ENCODE assay signal across 14 mouse cellular contexts in the genomic region with DNA sequence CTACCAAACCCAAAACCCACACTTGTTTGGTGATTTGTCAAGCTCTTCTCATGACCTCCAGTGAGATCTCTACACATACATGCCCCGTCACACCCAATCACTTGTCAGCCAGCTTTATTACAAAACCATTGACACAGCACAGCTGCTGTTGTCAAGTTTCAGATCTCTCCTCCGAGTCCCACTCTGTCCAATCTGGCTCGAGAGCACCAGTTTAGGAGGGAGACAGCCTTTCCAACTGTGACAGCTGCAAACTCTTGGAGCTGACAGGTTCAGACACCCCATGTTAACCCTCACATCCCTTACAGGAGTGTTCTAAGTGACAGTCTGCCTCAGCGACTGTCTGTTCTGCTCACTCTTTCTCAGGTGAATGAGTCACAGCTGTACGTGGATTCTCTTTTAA.
DNase-seq lines count a peak whose midpoint lies in the region; ATAC-seq and TF ChIP-seq lines count a peak whose summit lies in the region.
"Had no signal": no experiment of that assay in that cellular context is flagged by ENCODE, and none has a peak within 500 bp of the region (broad histone marks: within the 10 kb centered on the region; RNA-seq: fewer than 3 reads in every experiment).

No protein-coding gene starts in this region.

- no peaks in the 10 kb centered on the region for H3K9me3 ChIP-seq in hindbrain, postnatal 0 days (ENCODE audit: low read length)
- H3K9me3 ChIP-seq in hindbrain, embryonic 11.5 days (ENCODE audit: control insufficient read depth, low read length) = no peaks in the 10 kb centered on the region
- no peaks in the 10 kb centered on the region for H3K9me3 ChIP-seq in midbrain, postnatal 0 days (ENCODE audit: low read length)
- H3K9me3 ChIP-seq in midbrain, embryonic 13.5 days = no peaks in the 10 kb centered on the region
- no peaks in the 10 kb centered on the region for H3K9me3 ChIP-seq in forebrain, embryonic 10.5 days
- H3K9me3 ChIP-seq in liver, embryonic 12.5 days (replicated peaks) = no peaks in the 10 kb centered on the region
- H3K9me3 ChIP-seq: forebrain, embryonic 12.5 days; midbrain, embryonic 10.5 days had no signal

- no peak for TF ChIP-seq POLR2A in myocyte (IDR thresholded peaks at IDR 0.05; ENCODE audit: insufficient read length, low read depth)

- H3K27me3 ChIP-seq in hindbrain, postnatal 0 days (ENCODE audit: insufficient read depth, low read length) = no peaks in the 10 kb centered on the region
- H3K27me3 ChIP-seq in hindbrain, embryonic 11.5 days (ENCODE audit: control insufficient read depth, insufficient read depth, low read length) = no peaks in the 10 kb centered on the region
- no peaks in the 10 kb centered on the region for H3K27me3 ChIP-seq in midbrain, postnatal 0 days (ENCODE audit: insufficient read depth, low read length)
- H3K27me3 ChIP-seq in midbrain, embryonic 13.5 days = no peaks in the 10 kb centered on the region
- H3K27me3 ChIP-seq in myocyte (ENCODE audit: control insufficient read depth, insufficient read depth, insufficient read length) = no peaks in the 10 kb centered on the region
- no peaks in the 10 kb centered on the region for H3K27me3 ChIP-seq in forebrain, embryonic 10.5 days (ENCODE audit: poor library complexity, severe bottlenecking)
- no peaks in the 10 kb centered on the region for H3K27me3 ChIP-seq in liver, embryonic 12.5 days (replicated peaks)
- H3K27me3 ChIP-seq: forebrain, embryonic 12.5 days had no signal

- no peaks in the 10 kb centered on the region for H3K36me3 ChIP-seq in hindbrain, postnatal 0 days (ENCODE audit: insufficient read depth, low read length)
- no peaks in the 10 kb centered on the region for H3K36me3 ChIP-seq in hindbrain, embryonic 11.5 days (ENCODE audit: control insufficient read depth, insufficient read depth, low read length)
- no peaks in the 10 kb centered on the region for H3K36me3 ChIP-seq in midbrain, postnatal 0 days (ENCODE audit: insufficient read depth, low read length)
- no peaks in the 10 kb centered on the region for H3K36me3 ChIP-seq in midbrain, embryonic 13.5 days
- no peaks in the 10 kb centered on the region for H3K36me3 ChIP-seq in myocyte (ENCODE audit: control insufficient read depth, insufficient read depth)
- H3K36me3 ChIP-seq in forebrain, embryonic 10.5 days (replicated peaks) = no peaks in the 10 kb centered on the region
- no peaks in the 10 kb centered on the region for H3K36me3 ChIP-seq in liver, embryonic 12.5 days
- H3K36me3 ChIP-seq: forebrain, embryonic 12.5 days; midbrain, embryonic 10.5 days had no signal

- peak; percentile 46 for DNase-seq in hindbrain, postnatal 0 days (ENCODE audit: low spot score)
- no peak for DNase-seq in hindbrain, embryonic 11.5 days (ENCODE audit: low spot score)
- peak; percentile 30 for DNase-seq in midbrain, postnatal 0 days (ENCODE audit: low spot score)
- peak; percentile 7 to 22 for DNase-seq in heart, postnatal 36 days
- no peak for DNase-seq in forebrain, embryonic 10.5 days (ENCODE audit: extremely low spot score, low spot score)
- DNase-seq: adrenal gland, postnatal 10 days; cerebellum, adult 18-20 months; thymus, adult 18-20 months had no signal

- H3ac ChIP-seq in myocyte (ENCODE audit: control insufficient read depth, insufficient read length) = no peak overlapping the region

- intact Hi-C loops in heart, postnatal 36 days (cut with DNase I) = no loop called here

- H3K4me2 ChIP-seq in hindbrain, postnatal 0 days (ENCODE audit: low read depth, low read length) = no peak overlapping the region
- H3K4me2 ChIP-seq in hindbrain, embryonic 11.5 days (replicated peaks; ENCODE audit: low read depth, low read length) = no peak overlapping the region
- no peak overlapping the region for H3K4me2 ChIP-seq in midbrain, postnatal 0 days (ENCODE audit: low read depth, low read length, poor library complexity, severe bottlenecking)
- no peak overlapping the region for H3K4me2 ChIP-seq in midbrain, embryonic 13.5 days (replicated peaks)
- no peak overlapping the region for H3K4me2 ChIP-seq in myocyte (ENCODE audit: low read depth)
- no peak overlapping the region for H3K4me2 ChIP-seq in liver, embryonic 12.5 days
- H3K4me2 ChIP-seq: forebrain, embryonic 12.5 days; liver, embryonic 11.5 days had no signal

- H3K79me2 ChIP-seq in myocyte (ENCODE audit: control insufficient read depth, insufficient read depth) = no peaks in the 10 kb centered on the region

- WGBS in hindbrain, postnatal 0 days = 47% methylated on average over 5 of the region's 5 CpGs
- WGBS in hindbrain, embryonic 11.5 days = 63% methylated on average over 5 of the region's 5 CpGs
- WGBS in midbrain, postnatal 0 days = 64% methylated on average over 5 of the region's 5 CpGs
- WGBS in midbrain, embryonic 13.5 days = 72% methylated on average over 5 of the region's 5 CpGs
- WGBS in forebrain, embryonic 10.5 days = 74% methylated on average over 5 of the region's 5 CpGs
- 44% methylated on average over 5 of the region's 5 CpGs for WGBS in liver, embryonic 12.5 days (ENCODE audit: insufficient replicate concordance)

- peak; percentile 64 for ATAC-seq in hindbrain, postnatal 0 days
- no peak for ATAC-seq in hindbrain, embryonic 11.5 days (ENCODE audit: low FRiP score)
- no peak for ATAC-seq in midbrain, postnatal 0 days (ENCODE audit: low FRiP score)
- ATAC-seq in midbrain, embryonic 13.5 days = no peak
- no peak for ATAC-seq in liver, embryonic 12.5 days

- H3K4me3 ChIP-seq in hindbrain, postnatal 0 days (ENCODE audit: low read length) = no peak overlapping the region
- H3K4me3 ChIP-seq in hindbrain, embryonic 11.5 days (ENCODE audit: low read depth, low read length) = no peak overlapping the region
- H3K4me3 ChIP-seq in midbrain, postnatal 0 days (ENCODE audit: low read depth, low read length) = no peak overlapping the region
- no peak overlapping the region for H3K4me3 ChIP-seq in midbrain, embryonic 13.5 days (replicated peaks)
- no peak overlapping the region for H3K4me3 ChIP-seq in myocyte
- H3K4me3 ChIP-seq in forebrain, embryonic 10.5 days = no peak overlapping the region
- H3K4me3 ChIP-seq in liver, embryonic 12.5 days = no peak overlapping the region
- H3K4me3 ChIP-seq: forebrain, embryonic 12.5 days; midbrain, embryonic 10.5 days had no signal

- no peak for TF ChIP-seq CTCF in hindbrain, postnatal 0 days (IDR thresholded peaks at IDR 0.05; ENCODE audit: low read depth)
- TF ChIP-seq CTCF in midbrain, postnatal 0 days (IDR thresholded peaks at IDR 0.05) = no peak

- H3K4me1 ChIP-seq in hindbrain, postnatal 0 days (ENCODE audit: insufficient read depth, low read length) = no peaks in the 10 kb centered on the region
- no peaks in the 10 kb centered on the region for H3K4me1 ChIP-seq in hindbrain, embryonic 11.5 days (replicated peaks; ENCODE audit: control insufficient read depth, insufficient read depth, low read length)
- no peaks in the 10 kb centered on the region for H3K4me1 ChIP-seq in midbrain, postnatal 0 days (ENCODE audit: insufficient read depth, low read length)
- H3K4me1 ChIP-seq in midbrain, embryonic 13.5 days (replicated peaks) = no peaks in the 10 kb centered on the region
- H3K4me1 ChIP-seq in forebrain, embryonic 10.5 days = no peaks in the 10 kb centered on the region
- H3K4me1 ChIP-seq in liver, embryonic 12.5 days = no peaks in the 10 kb centered on the region
- H3K4me1 ChIP-seq: forebrain, embryonic 12.5 days; midbrain, embryonic 10.5 days had no signal

- no peak overlapping the region for H3K9ac ChIP-seq in hindbrain, postnatal 0 days (replicated peaks; ENCODE audit: low read length)
- H3K9ac ChIP-seq in hindbrain, embryonic 11.5 days (ENCODE audit: low read depth, low read length) = no peak overlapping the region
- H3K9ac ChIP-seq in midbrain, postnatal 0 days (replicated peaks; ENCODE audit: low read length, poor library complexity, severe bottlenecking) = no peak overlapping the region
- no peak overlapping the region for H3K9ac ChIP-seq in midbrain, embryonic 13.5 days (replicated peaks)
- no peak overlapping the region for H3K9ac ChIP-seq in liver, embryonic 12.5 days
- H3K9ac ChIP-seq: forebrain, embryonic 12.5 days had no signal

- no peak overlapping the region for H3K27ac ChIP-seq in hindbrain, postnatal 0 days
- H3K27ac ChIP-seq in hindbrain, embryonic 11.5 days (ENCODE audit: low read depth, low read length) = no peak overlapping the region
- no peak overlapping the region for H3K27ac ChIP-seq in midbrain, postnatal 0 days (ENCODE audit: low read depth, low read length)
- H3K27ac ChIP-seq in midbrain, embryonic 13.5 days = no peak overlapping the region
- no peak overlapping the region for H3K27ac ChIP-seq in forebrain, embryonic 10.5 days
- no peak overlapping the region for H3K27ac ChIP-seq in liver, embryonic 12.5 days
- H3K27ac ChIP-seq: forebrain, embryonic 12.5 days; midbrain, embryonic 10.5 days had no signal

TF ChIP-seq in myocyte, 11 proteins besides CTCF, POLR2A, EP300 and RAD21:
- TF ChIP-seq REST (IDR thresholded peaks at IDR 0.05; ENCODE audit: insufficient read depth, insufficient read length) (no peak), USF1 (IDR thresholded peaks at IDR 0.05; ENCODE audit: low read depth) (no peak), MYOG (IDR thresholded peaks at IDR 0.05; ENCODE audit: control insufficient read depth in 1 of 3, insufficient read depth in 1 of 3, insufficient read length in 2 of 3, low read depth in 2 of 3) (peak in 2 of 3 experiments; percentile 67 to 68), CEBPB (IDR thresholded peaks at IDR 0.05; ENCODE audit: insufficient read depth, poor library complexity, severe bottlenecking) (no peak), TCF12 (IDR thresholded peaks at IDR 0.05; ENCODE audit: insufficient read depth, poor library complexity, severe bottlenecking) (peak; percentile 25), SRF (IDR thresholded peaks at IDR 0.05; ENCODE audit: control insufficient read depth, insufficient read length, low read depth) (no peak), MYOD1 (IDR thresholded peaks at IDR 0.05; ENCODE audit: control insufficient read depth in 1 of 3, insufficient read length in 2 of 3, low read depth in 2 of 3) (peak; percentile 78 to 85 (median 83))

Comparison
In these comparisons a context has a peak if more than half of its experiments do, and no peak if none do; other contexts are left out.
1. DNase-seq: peak in hindbrain, postnatal 0 days (single experiment), midbrain, postnatal 0 days (single experiment) and heart, postnatal 36 days (2 of 2); none in hindbrain, embryonic 11.5 days (single experiment) and forebrain, embryonic 10.5 days (single experiment).